Mouse (Mus musculus): ENCODE results near the gene Eps15l1. TPM values are rescaled to one million over a fixed set of nuclear protein-coding genes. Genes with fewer than 3 reads are reported as not detected.

Gene Eps15l1
- 71.2 and 77.2 TPM in 2 replicates for polyA plus RNA-seq (2016; fragmentation: Nextera tagmentation; extraction: Ambion mirVana)

GRCm38 (mm10) chr8:72421362-72422335, at the start of gene Eps15l1:
Gene Eps15l1 (minus strand): TSS chr8:72421460.
- Histone ChIP-seq H3K27ac (replicated peaks) (peak within 1 kb of the TSS; percentile 95), H3K4me1 (peaks cover 44% of the 10 kb centered on the region), H3K9me3 (replicated peaks) (no peaks in the 10 kb centered on the region), H3K36me3 (peaks cover 17% of the 10 kb centered on the region), H3K27me3 (ENCODE audit: low read depth, poor library complexity, severe bottlenecking) (no peaks in the 10 kb centered on the region), H3K4me3 (peak within 1 kb of the TSS; percentile 96)
- WGBS: 1% methylated on average over 48 of the region's 48 CpGs
- DNase-seq (ENCODE audit: low spot score): peak; percentile 99

GRCm38 (mm10) chr8:72470684-72471083, 49.4 kb upstream of the Eps15l1 start:
- no peaks in the 10 kb centered on the region for H3K27me3 ChIP-seq (ENCODE audit: low read depth, poor library complexity, severe bottlenecking)

GRCm38 (mm10) chr8:72469984-72470383, 48.7 kb upstream of the Eps15l1 start:
- no peak overlapping the region for H3K4me3 ChIP-seq
- no peaks in the 10 kb centered on the region for H3K27me3 ChIP-seq (ENCODE audit: low read depth, poor library complexity, severe bottlenecking)
- WGBS: 95% methylated on average over 8 of the region's 8 CpGs
- H3K27ac ChIP-seq (replicated peaks): no peak overlapping the region
- no peak for DNase-seq (ENCODE audit: low spot score)
- H3K9me3 ChIP-seq (replicated peaks): no peaks in the 10 kb centered on the region
- H3K4me1 ChIP-seq: peaks cover 12% of the 10 kb centered on the region
- peaks cover 87% of the 10 kb centered on the region for H3K36me3 ChIP-seq

More at GRCm38 (mm10) chr8:72470684-72471083, 49.4 kb upstream of the Eps15l1 start:
- H3K4me1 ChIP-seq: peaks cover 15% of the 10 kb centered on the region
- WGBS: 97% methylated on average over 7 of the region's 7 CpGs
- H3K9me3 ChIP-seq (replicated peaks): no peaks in the 10 kb centered on the region
- no peak for DNase-seq (ENCODE audit: low spot score)
- no peak overlapping the region for H3K27ac ChIP-seq (replicated peaks)
- H3K4me3 ChIP-seq: no peak overlapping the region
- H3K36me3 ChIP-seq: peaks cover 80% of the 10 kb centered on the region

- H3K27me3 ChIP-seq (ENCODE audit: low read depth, poor library complexity, severe bottlenecking): no peaks in the 10 kb centered on the region
- peaks cover 10% of the 10 kb centered on the region for H3K4me1 ChIP-seq
- peaks cover 94% of the 10 kb centered on the region for H3K36me3 ChIP-seq
- H3K4me3 ChIP-seq: no peak overlapping the region
- no peak for DNase-seq (ENCODE audit: low spot score)
- WGBS: 96% methylated on average over 2 of the region's 2 CpGs
- H3K9me3 ChIP-seq (replicated peaks): no peaks in the 10 kb centered on the region
- H3K27ac ChIP-seq (replicated peaks): no peak overlapping the region
Measured at GRCm38 (mm10) chr8:72469243-72469642, 48.0 kb upstream of the Eps15l1 start.

GRCm38 (mm10) chr8:72464211-72464610, 43.0 kb upstream of the Eps15l1 start:
- no peaks in the 10 kb centered on the region for H3K9me3 ChIP-seq (replicated peaks)
- peaks cover 100% of the 10 kb centered on the region for H3K36me3 ChIP-seq
- 97% methylated on average over 10 of the region's 10 CpGs for WGBS
- no peak overlapping the region for H3K27ac ChIP-seq (replicated peaks)
- no peak overlapping the region for H3K4me3 ChIP-seq
- no peaks in the 10 kb centered on the region for H3K27me3 ChIP-seq (ENCODE audit: low read depth, poor library complexity, severe bottlenecking)
- no peak for DNase-seq (ENCODE audit: low spot score)
- H3K4me1 ChIP-seq: no peaks in the 10 kb centered on the region

GRCm38 (mm10) chr8:72459881-72460533, 38.7 kb upstream of the Eps15l1 start:
- no peaks in the 10 kb centered on the region for H3K9me3 ChIP-seq (replicated peaks)
- no peaks in the 10 kb centered on the region for H3K27me3 ChIP-seq (ENCODE audit: low read depth, poor library complexity, severe bottlenecking)
- no peak overlapping the region for H3K27ac ChIP-seq (replicated peaks)
- no peak for DNase-seq (ENCODE audit: low spot score)
- no peaks in the 10 kb centered on the region for H3K4me1 ChIP-seq
- no peak overlapping the region for H3K4me3 ChIP-seq
- peaks cover 87% of the 10 kb centered on the region for H3K36me3 ChIP-seq
- 90% methylated on average over 4 of the region's 4 CpGs for WGBS

GRCm38 (mm10) chr8:72458457-72458856, 37.2 kb upstream of the Eps15l1 start:
- H3K27me3 ChIP-seq (ENCODE audit: low read depth, poor library complexity, severe bottlenecking): no peaks in the 10 kb centered on the region
- 92% methylated on average over 6 of the region's 6 CpGs for WGBS
- DNase-seq (ENCODE audit: low spot score): no peak
- H3K9me3 ChIP-seq (replicated peaks): no peaks in the 10 kb centered on the region; the same call in 1 of the 2 replicates
- H3K36me3 ChIP-seq: peaks cover 87% of the 10 kb centered on the region
- no peak overlapping the region for H3K4me3 ChIP-seq
- H3K4me1 ChIP-seq: no peaks in the 10 kb centered on the region
- H3K27ac ChIP-seq (replicated peaks): no peak overlapping the region

- H3K27ac ChIP-seq (replicated peaks): no peak overlapping the region
- 89% methylated on average over 3 of the region's 3 CpGs for WGBS
- H3K27me3 ChIP-seq (ENCODE audit: low read depth, poor library complexity, severe bottlenecking): no peaks in the 10 kb centered on the region
- H3K4me1 ChIP-seq: no peaks in the 10 kb centered on the region
- no peaks in the 10 kb centered on the region; the same call in 1 of the 2 replicates for H3K9me3 ChIP-seq (replicated peaks)
- no peak for DNase-seq (ENCODE audit: low spot score)
- peaks cover 87% of the 10 kb centered on the region for H3K36me3 ChIP-seq
- H3K4me3 ChIP-seq: no peak overlapping the region
Measured at GRCm38 (mm10) chr8:72457806-72458205, 36.5 kb upstream of the Eps15l1 start.

GRCm38 (mm10) chr8:72455317-72455716, 34.1 kb upstream of the Eps15l1 start:
- Histone ChIP-seq H3K36me3 (peaks cover 85% of the 10 kb centered on the region), H3K9me3 (replicated peaks) (no peaks in the 10 kb centered on the region; the same call in 1 of the 2 replicates), H3K4me3 (no peak overlapping the region), H3K27ac (replicated peaks) (no peak overlapping the region), H3K27me3 (ENCODE audit: low read depth, poor library complexity, severe bottlenecking) (no peaks in the 10 kb centered on the region), H3K4me1 (no peaks in the 10 kb centered on the region)
- WGBS: 87% methylated on average over 4 of the region's 4 CpGs
- DNase-seq (ENCODE audit: low spot score): no peak

GRCm38 (mm10) chr8:72453904-72454303, 32.6 kb upstream of the Eps15l1 start:
- Histone ChIP-seq H3K4me1 (no peaks in the 10 kb centered on the region), H3K9me3 (replicated peaks) (no peaks in the 10 kb centered on the region; the same call in 1 of the 2 replicates), H3K27me3 (ENCODE audit: low read depth, poor library complexity, severe bottlenecking) (no peaks in the 10 kb centered on the region), H3K27ac (replicated peaks) (no peak overlapping the region), H3K36me3 (peaks cover 85% of the 10 kb centered on the region), H3K4me3 (no peak overlapping the region)
- WGBS: 93% methylated on average over 2 of the region's 2 CpGs
- no peak for DNase-seq (ENCODE audit: low spot score)

GRCm38 (mm10) chr8:72451516-72451915, 30.3 kb upstream of the Eps15l1 start:
- WGBS: 92% methylated on average over 8 of the region's 8 CpGs
- DNase-seq (ENCODE audit: low spot score): no peak
- H3K36me3 ChIP-seq: peaks cover 86% of the 10 kb centered on the region

GRCm38 (mm10) chr8:72445071-72445470, 23.8 kb upstream of the Eps15l1 start:
- no peaks in the 10 kb centered on the region for H3K9me3 ChIP-seq (replicated peaks)
- 92% methylated on average over 6 of the region's 6 CpGs for WGBS

More at GRCm38 (mm10) chr8:72451516-72451915, 30.3 kb upstream of the Eps15l1 start:
- Histone ChIP-seq H3K4me1 (no peaks in the 10 kb centered on the region), H3K4me3 (no peak overlapping the region), H3K27ac (replicated peaks) (no peak overlapping the region), H3K27me3 (ENCODE audit: low read depth, poor library complexity, severe bottlenecking) (no peaks in the 10 kb centered on the region), H3K9me3 (replicated peaks) (no peaks in the 10 kb centered on the region; the same call in 1 of the 2 replicates)

More at GRCm38 (mm10) chr8:72445071-72445470, 23.8 kb upstream of the Eps15l1 start:
- Histone ChIP-seq H3K27ac (replicated peaks) (no peak overlapping the region), H3K27me3 (ENCODE audit: low read depth, poor library complexity, severe bottlenecking) (no peaks in the 10 kb centered on the region), H3K4me1 (peaks cover 10% of the 10 kb centered on the region), H3K4me3 (no peak overlapping the region), H3K36me3 (peaks cover 30% of the 10 kb centered on the region)
- DNase-seq (ENCODE audit: low spot score): no peak

Data from midbrain, embryonic 10.5 days (tissue).